In genomic region chr19:36742331-36742730, GRCm38 (mm10) we compare ENCODE assay signal across 23 mouse cellular contexts. TPM values are rescaled to one million over a fixed set of nuclear protein-coding genes. Genes with fewer than 3 reads are reported as not detected.
DNase-seq lines count a peak whose midpoint lies in the region; ATAC-seq and TF ChIP-seq lines count a peak whose summit lies in the region.
"Had no signal": no experiment of that assay in that cellular context is flagged by ENCODE, and none has a peak within 500 bp of the region (broad histone marks: within the 10 kb centered on the region; RNA-seq: fewer than 3 reads in every experiment).

No protein-coding gene starts in this region.

- H3K4me2 ChIP-seq in lung, postnatal 0 days (replicated peaks; ENCODE audit: low read depth, low read length): no peak overlapping the region
- H3K4me2 ChIP-seq: embryonic facial prominence, embryonic 12.5 days; forebrain, embryonic 13.5 days; forebrain, embryonic 15.5 days had no signal

- no peaks in the 10 kb centered on the region for H3K9me3 ChIP-seq in lung, postnatal 0 days (ENCODE audit: low read length)
- H3K9me3 ChIP-seq: embryonic facial prominence, embryonic 10.5 days; embryonic facial prominence, embryonic 12.5 days; forebrain, embryonic 13.5 days; forebrain, embryonic 15.5 days had no signal

- DNase-seq in NIH3T3 (ENCODE audit: low read depth): peak; percentile 50
- DNase-seq in adipocyte (ENCODE audit: low spot score): peak; percentile 67
- DNase-seq in retina, embryonic 14.5 days (ENCODE audit: low spot score): peak; percentile 14
- peak; percentile 49 for DNase-seq in retina, postnatal 7 days (ENCODE audit: low read depth, low spot score)
- DNase-seq in cerebellum, postnatal 36 days: no peak
- no peak for DNase-seq in lung, postnatal 0 days (ENCODE audit: low spot score)
- no peak for DNase-seq in frontal cortex, adult 2 months (ENCODE audit: extremely low spot score in 1 of 2, low spot score in 1 of 2)
- DNase-seq: adrenal gland, adult 2 months; adrenal gland, postnatal 10 days; adrenal gland, postnatal 25 days; cerebellum, adult 11 months; cerebellum, adult 18-20 months; cerebellum, adult 8-10 months; cerebellum, adult 9-11 months; cerebellum, postnatal 14 days; forebrain, postnatal 0 days had no signal

- TF ChIP-seq EP300 in lung, postnatal 0 days (IDR thresholded peaks at IDR 0.05): no peak

- H3K36me3 ChIP-seq in lung, postnatal 0 days (ENCODE audit: insufficient read depth, low read length): no peaks in the 10 kb centered on the region
- H3K36me3 ChIP-seq: embryonic facial prominence, embryonic 10.5 days; embryonic facial prominence, embryonic 12.5 days; forebrain, embryonic 15.5 days had no signal

- H3K4me3 ChIP-seq in lung, postnatal 0 days (ENCODE audit: low read depth, low read length): no peak overlapping the region
- H3K4me3 ChIP-seq: embryonic facial prominence, embryonic 10.5 days; embryonic facial prominence, embryonic 12.5 days; forebrain, embryonic 13.5 days; forebrain, embryonic 15.5 days had no signal

- no peak for ATAC-seq in lung, postnatal 0 days
- ATAC-seq: activated CD4-positive, CD25-positive, alpha-beta regulatory T cell, adult 4 months; forebrain, embryonic 13.5 days; forebrain, embryonic 15.5 days; forebrain, postnatal 0 days; Patski had no signal

- no peaks in the 10 kb centered on the region for H3K27me3 ChIP-seq in lung, postnatal 0 days (replicated peaks; ENCODE audit: insufficient read depth, low read length)
- H3K27me3 ChIP-seq: embryonic facial prominence, embryonic 12.5 days; forebrain, embryonic 13.5 days; forebrain, embryonic 15.5 days had no signal

- no peak overlapping the region for H3K9ac ChIP-seq in lung, postnatal 0 days (replicated peaks; ENCODE audit: low read depth)
- H3K9ac ChIP-seq: embryonic facial prominence, embryonic 12.5 days; forebrain, embryonic 13.5 days; forebrain, embryonic 15.5 days; forebrain, postnatal 0 days had no signal

- no peak overlapping the region for H3K27ac ChIP-seq in lung, postnatal 0 days (ENCODE audit: low read length)
- H3K27ac ChIP-seq: embryonic facial prominence, embryonic 10.5 days; embryonic facial prominence, embryonic 12.5 days; forebrain, embryonic 13.5 days; forebrain, embryonic 15.5 days had no signal

- no peak for TF ChIP-seq CTCF in lung, postnatal 0 days (IDR thresholded peaks at IDR 0.05)

- H3K4me1 ChIP-seq in lung, postnatal 0 days (ENCODE audit: insufficient read depth, low read depth, low read length): peaks cover 8% of the 10 kb centered on the region; the same call in 1 of the 2 replicates
- H3K4me1 ChIP-seq: embryonic facial prominence, embryonic 10.5 days; embryonic facial prominence, embryonic 12.5 days; forebrain, embryonic 13.5 days; forebrain, embryonic 15.5 days had no signal

RNA-seq across cellular contexts. Expression of gene Ppp1r3c, which starts 5.9 kb away (rescaled TPM):
- 39.4 and 51.4 TPM in 2 replicates for polyA plus RNA-seq in lung, postnatal 0 days (2015; fragmentation: Nextera tagmentation; extraction: Ambion mirVana)
- polyA plus RNA-seq in frontal cortex, adult 2 months (2012; rRNA removed): 30.4 and 31.1 TPM in 2 replicates
- polyA plus RNA-seq: activated CD4-positive, CD25-positive, alpha-beta regulatory T cell, adult 4 months; C2C12 had no signal

Comparison
In these comparisons a context has a peak if more than half of its experiments do, and no peak if none do; other contexts are left out.
1. DNase-seq: peak in NIH3T3 (single experiment), adipocyte (single experiment), retina, embryonic 14.5 days (single experiment) and retina, postnatal 7 days (single experiment); none in cerebellum, postnatal 36 days (0 of 2), lung, postnatal 0 days (single experiment) and frontal cortex, adult 2 months (0 of 2).